Mouse (Mus musculus): Measurements from ENCODE around the gene Ube2c. TPM values are rescaled to one million over a fixed set of nuclear protein-coding genes. Genes with fewer than 3 reads are reported as not detected.
"Not testable (repeated sequence)": the region's sequence is repeated elsewhere in the genome, so short reads cannot be mapped to it uniquely, and the experiment has no call there.

The Ube2c gene
- polyA plus RNA-seq, 1 experiment, result 97.2 TPM

- H3K27me3 ChIP-seq (ENCODE audit: control insufficient read depth, insufficient read depth, low read length), result no peaks in the 10 kb centered on the region
- H3K36me3 ChIP-seq (ENCODE audit: control insufficient read depth, insufficient read depth, low read length), result peaks cover 21% of the 10 kb centered on the region
- WGBS, result 90% methylated on average over 4 of the region's 4 CpGs
- H3K4me3 ChIP-seq (ENCODE audit: extremely low read depth, insufficient read depth, insufficient read length), result no peak overlapping the region
- no peak for DNase-seq (ENCODE audit: low read depth in 1 of 2, low spot score in 2 of 2)
- peaks cover 5% of the 10 kb centered on the region; the same call in 1 of the 2 replicates for H3K4me1 ChIP-seq (ENCODE audit: control insufficient read depth, insufficient read depth, insufficient read length)
- no peak overlapping the region for H3K27ac ChIP-seq (ENCODE audit: insufficient read depth, low read length)
- TF ChIP-seq POLR2A (IDR thresholded peaks at IDR 0.05; ENCODE audit: low read depth, low read length), result no peak
- TF ChIP-seq CTCF (IDR thresholded peaks at IDR 0.05; ENCODE audit: extremely low read depth, insufficient read depth, insufficient read length, insufficient replicate concordance), result no peak
These were observed 20.8 kb downstream of the Ube2c start for GRCm38 (mm10) chr2:164790451-164790850.

DNA sequence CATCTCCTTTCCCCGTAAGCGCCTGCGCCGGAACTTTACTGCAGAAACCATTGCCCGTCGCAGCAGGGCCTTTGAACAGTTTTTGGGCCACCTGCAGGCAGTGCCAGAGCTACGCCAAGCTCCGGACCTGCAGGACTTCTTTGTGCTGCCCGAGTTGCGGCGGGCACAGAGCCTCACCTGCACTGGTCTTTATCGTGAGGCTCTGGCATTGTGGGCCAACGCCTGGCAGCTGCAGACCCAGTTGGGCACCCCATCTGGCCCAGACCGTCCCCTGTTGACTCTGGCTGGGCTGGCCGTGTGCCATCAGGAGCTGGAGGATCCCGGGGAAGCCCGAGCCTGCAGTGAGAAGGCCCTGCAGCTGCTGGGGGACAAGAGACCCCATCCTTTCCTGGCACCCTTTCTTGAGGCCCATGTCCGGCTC lies 22.2 kb downstream of the Ube2c start:
- WGBS, result 94% methylated on average over 18 of the region's 18 CpGs
- DNase-seq (ENCODE audit: low read depth in 1 of 2, low spot score in 2 of 2), result no peak
- Histone ChIP-seq H3K4me1 (ENCODE audit: control insufficient read depth, insufficient read depth, insufficient read length) (no peaks in the 10 kb centered on the region), H3K27me3 (ENCODE audit: control insufficient read depth, insufficient read depth, low read length) (no peaks in the 10 kb centered on the region), H3K27ac (ENCODE audit: insufficient read depth, low read length) (no peak overlapping the region), H3K36me3 (ENCODE audit: control insufficient read depth, insufficient read depth, low read length) (peaks cover 29% of the 10 kb centered on the region), H3K4me3 (ENCODE audit: extremely low read depth, insufficient read depth, insufficient read length) (no peak overlapping the region)
- TF ChIP-seq POLR2A (IDR thresholded peaks at IDR 0.05; ENCODE audit: low read depth, low read length) (no peak), CTCF (IDR thresholded peaks at IDR 0.05; ENCODE audit: extremely low read depth, insufficient read depth, insufficient read length, insufficient replicate concordance) (no peak)

GRCm38 (mm10) chr2:164792400-164793190 lies 22.9 kb downstream of the Ube2c start:
- TF ChIP-seq POLR2A (IDR thresholded peaks at IDR 0.05; ENCODE audit: low read depth, low read length), result no peak
- no peak for TF ChIP-seq CTCF (IDR thresholded peaks at IDR 0.05; ENCODE audit: extremely low read depth, insufficient read depth, insufficient read length, insufficient replicate concordance)
- Histone ChIP-seq H3K27ac (ENCODE audit: insufficient read depth, low read length) (no peak overlapping the region), H3K4me3 (ENCODE audit: extremely low read depth, insufficient read depth, insufficient read length) (no peak overlapping the region), H3K36me3 (ENCODE audit: control insufficient read depth, insufficient read depth, low read length) (peaks cover 29% of the 10 kb centered on the region), H3K27me3 (ENCODE audit: control insufficient read depth, insufficient read depth, low read length) (no peaks in the 10 kb centered on the region), H3K4me1 (ENCODE audit: control insufficient read depth, insufficient read depth, insufficient read length) (no peaks in the 10 kb centered on the region)
- no peak for DNase-seq (ENCODE audit: low read depth in 1 of 2, low spot score in 2 of 2)
- 91% methylated on average over 12 of the region's 12 CpGs for WGBS

GRCm38 (mm10) chr2:164793236-164793635 lies 23.5 kb downstream of the Ube2c start:
- no peaks in the 10 kb centered on the region for H3K4me1 ChIP-seq (ENCODE audit: control insufficient read depth, insufficient read depth, insufficient read length)
- H3K27me3 ChIP-seq (ENCODE audit: control insufficient read depth, insufficient read depth, low read length), result no peaks in the 10 kb centered on the region
- no peak overlapping the region for H3K27ac ChIP-seq (ENCODE audit: insufficient read depth, low read length)
- TF ChIP-seq POLR2A (IDR thresholded peaks at IDR 0.05; ENCODE audit: low read depth, low read length), result no peak
- peak; percentile 47; the same call in 1 of the 2 replicates for TF ChIP-seq CTCF (IDR thresholded peaks at IDR 0.05; ENCODE audit: extremely low read depth, insufficient read depth, insufficient read length, insufficient replicate concordance)
- no peak overlapping the region for H3K4me3 ChIP-seq (ENCODE audit: extremely low read depth, insufficient read depth, insufficient read length)
- 91% methylated on average over 3 of the region's 3 CpGs for WGBS
- DNase-seq (ENCODE audit: low read depth in 1 of 2, low spot score in 2 of 2), result peak in 1 of 2 experiments; percentile 52
- H3K36me3 ChIP-seq (ENCODE audit: control insufficient read depth, insufficient read depth, low read length), result peaks cover 30% of the 10 kb centered on the region

GRCm38 (mm10) chr2:164793772-164794171 lies 24.1 kb downstream of the Ube2c start:
- 86% methylated on average over 2 of the region's 2 CpGs for WGBS
- Histone ChIP-seq H3K4me1 (ENCODE audit: control insufficient read depth, insufficient read depth, insufficient read length) (no peaks in the 10 kb centered on the region), H3K36me3 (ENCODE audit: control insufficient read depth, insufficient read depth, low read length) (peaks cover 30% of the 10 kb centered on the region), H3K4me3 (ENCODE audit: extremely low read depth, insufficient read depth, insufficient read length) (no peak overlapping the region), H3K27me3 (ENCODE audit: control insufficient read depth, insufficient read depth, low read length) (no peaks in the 10 kb centered on the region), H3K27ac (ENCODE audit: insufficient read depth, low read length) (no peak overlapping the region)
- TF ChIP-seq CTCF (IDR thresholded peaks at IDR 0.05; ENCODE audit: extremely low read depth, insufficient read depth, insufficient read length, insufficient replicate concordance) (no peak), POLR2A (IDR thresholded peaks at IDR 0.05; ENCODE audit: low read depth, low read length) (no peak)
- DNase-seq (ENCODE audit: low read depth in 1 of 2, low spot score in 2 of 2), result no peak

- peaks cover 32% of the 10 kb centered on the region for H3K36me3 ChIP-seq (ENCODE audit: control insufficient read depth, insufficient read depth, low read length)
- no peaks in the 10 kb centered on the region for H3K27me3 ChIP-seq (ENCODE audit: control insufficient read depth, insufficient read depth, low read length)
These were observed 24.6 kb downstream of the Ube2c start for GRCm38 (mm10) chr2:164794293-164794692.

DNA sequence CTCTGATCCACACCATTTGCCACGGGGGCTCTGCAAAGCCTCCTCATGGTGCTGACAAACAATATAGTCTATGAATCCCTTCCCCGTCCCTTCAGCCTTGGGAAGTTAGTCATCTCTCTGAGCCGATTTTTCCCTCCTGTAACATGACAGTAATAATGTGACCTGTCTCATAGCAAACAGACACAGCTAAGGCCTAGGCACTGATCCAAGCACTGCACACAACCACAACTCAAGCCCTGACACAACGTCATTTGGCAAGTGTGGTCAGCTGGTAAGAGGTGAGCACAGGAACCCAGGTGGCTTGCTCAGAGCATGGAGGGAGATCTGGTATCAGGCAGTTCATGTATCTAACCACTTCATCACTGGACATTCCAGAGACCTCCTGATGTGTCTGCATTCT lies 26.2 kb downstream of the Ube2c start:
- Histone ChIP-seq H3K4me1 (ENCODE audit: control insufficient read depth, insufficient read depth, insufficient read length) (no peaks in the 10 kb centered on the region), H3K27me3 (ENCODE audit: control insufficient read depth, insufficient read depth, low read length) (no peaks in the 10 kb centered on the region), H3K27ac (ENCODE audit: insufficient read depth, low read length) (no peak overlapping the region), H3K36me3 (ENCODE audit: control insufficient read depth, insufficient read depth, low read length) (peaks cover 39% of the 10 kb centered on the region), H3K4me3 (ENCODE audit: extremely low read depth, insufficient read depth, insufficient read length) (no peak overlapping the region)
- DNase-seq (ENCODE audit: low read depth in 1 of 2, low spot score in 2 of 2), result no peak
- WGBS, result 85% methylated on average over 4 of the region's 4 CpGs
- TF ChIP-seq POLR2A (IDR thresholded peaks at IDR 0.05; ENCODE audit: low read depth, low read length) (no peak), CTCF (IDR thresholded peaks at IDR 0.05; ENCODE audit: extremely low read depth, insufficient read depth, insufficient read length, insufficient replicate concordance) (no peak)

More at GRCm38 (mm10) chr2:164794293-164794692, 24.6 kb downstream of the Ube2c start:
- no peak overlapping the region for H3K27ac ChIP-seq (ENCODE audit: insufficient read depth, low read length)
- 37% methylated on average over 5 of the region's 5 CpGs for WGBS
- peak; percentile 61 to 62 for DNase-seq (ENCODE audit: low read depth in 1 of 2, low spot score in 2 of 2)
- TF ChIP-seq CTCF (IDR thresholded peaks at IDR 0.05; ENCODE audit: extremely low read depth, insufficient read depth, insufficient read length, insufficient replicate concordance) (peak; percentile 63; the same call in 1 of the 2 replicates), POLR2A (IDR thresholded peaks at IDR 0.05; ENCODE audit: low read depth, low read length) (no peak)
- H3K4me3 ChIP-seq (ENCODE audit: extremely low read depth, insufficient read depth, insufficient read length), result no peak overlapping the region
- H3K4me1 ChIP-seq (ENCODE audit: control insufficient read depth, insufficient read depth, insufficient read length), result no peaks in the 10 kb centered on the region

- not testable (repeated sequence) for H3K4me3 ChIP-seq (ENCODE audit: extremely low read depth, insufficient read depth, insufficient read length); H3K27me3 ChIP-seq (ENCODE audit: control insufficient read depth, insufficient read depth, low read length); H3K4me1 ChIP-seq (ENCODE audit: control insufficient read depth, insufficient read depth, insufficient read length); DNase-seq (ENCODE audit: low read depth in 1 of 2, low spot score in 2 of 2); H3K27ac ChIP-seq (ENCODE audit: insufficient read depth, low read length)
- 81% methylated on average over 6 of the region's 6 CpGs for WGBS
- H3K36me3 ChIP-seq (ENCODE audit: control insufficient read depth, insufficient read depth, low read length), result peaks cover 28% of the 10 kb centered on the region
These were observed 28.9 kb downstream of the Ube2c start for GRCm38 (mm10) chr2:164798554-164798953.

Measured in spleen, adult 2 months (tissue).